Mouse (Mus musculus) neural tube, embryonic 14.5 days (tissue): ENCODE results near the gene Mfsd7a. TPM values are rescaled to one million over a fixed set of nuclear protein-coding genes. Genes with fewer than 3 reads are reported as not detected.
"Not testable (repeated sequence)": the region's sequence is repeated elsewhere in the genome, so short reads cannot be mapped to it uniquely, and the experiment has no call there.

Source experiments
- ATAC-seq: fragments of 200-750 bp; cut with Nextera tagmentation; 2 replicates; pipeline ENCODE4 v1.8.0; 2017; ENCODE audit warnings: low read depth, mild to moderate bottlenecking, moderate TSS enrichment, moderate library complexity
- H3K27ac ChIP-seq: fragments of 300-500 bp; sonication (generic); 2 replicates; pipeline ENCODE4 v1.5.1; 2014; ENCODE audit warnings: low read depth, mild to moderate bottlenecking, control low read depth, low read length, moderate library complexity, mixed read lengths
- H3K27me3 ChIP-seq: fragments of 300-500 bp; sonication (generic); 2 replicates; pipeline ENCODE4 v1.6.1; 2014; ENCODE audit warnings: low read length; ENCODE audit not compliant: control insufficient read depth, insufficient read depth
- H3K36me3 ChIP-seq: fragments of 300-500 bp; sonication (generic); 2 replicates; pipeline ENCODE4 v1.6.1; 2014; ENCODE audit warnings: low read length, mixed read lengths; ENCODE audit not compliant: control insufficient read depth, insufficient read depth
- H3K4me1 ChIP-seq: fragments of 300-500 bp; sonication (generic); 2 replicates; pipeline ENCODE4 v1.6.1; 2014; ENCODE audit warnings: low read length; ENCODE audit not compliant: control insufficient read depth, insufficient read depth
- H3K4me2 ChIP-seq: fragments of 300-500 bp; sonication (generic); 2 replicates; pipeline ENCODE4 v1.6.1; 2014; ENCODE audit warnings: mild to moderate bottlenecking, low read depth, low read length, control low read depth
- H3K4me3 ChIP-seq: fragments of 300-500 bp; sonication (generic); 2 replicates; pipeline ENCODE4 v1.5.1; 2014; ENCODE audit warnings: low read depth, low read length, control low read depth, mixed read lengths
- H3K9ac ChIP-seq: fragments of 300-500 bp; sonication (generic); replicated peaks from 2 replicates; pipeline ENCODE4 v1.6.1; 2014; ENCODE audit warnings: low read depth, mild to moderate bottlenecking, control low read depth, low read length, mixed read lengths
- H3K9me3 ChIP-seq: fragments of 300-500 bp; sonication (generic); 2 replicates; pipeline ENCODE4 v1.6.1; 2016; ENCODE audit warnings: low read length; ENCODE audit not compliant: control insufficient read depth
- WGBS: fragments of 180-500 bp; shearing (Covaris S2); extraction: QIAGEN DNeasy Blood & Tissue Kit; methylation state at CpG from one replicate; pipeline ENCODE4 v1.1.7; 2014; 5-methylcytosine and 5-hydroxymethylcytosine counted together
- polyA plus RNA-seq: library from polyadenylated mRNA; unstranded; fragments of >200 nt; fragmentation: Nextera tagmentation; extraction: Ambion mirVana; gene quantifications from 2 replicates; pipeline ENCODE4 v1.2.1, GENCODE M21; 2014

The Mfsd7a gene
- 0.14 TPM in 1 of 2 replicates, not detected in the other for polyA plus RNA-seq

- ATAC-seq, result peak; percentile 63; the same call in 1 of the 2 replicates
- Histone ChIP-seq H3K4me1 (0 out of 2 replicates have a peak, but pooled peaks cover 3% of the 10 kb centered on the region), H3K9ac (0 out of 2 replicates have a peak within 1 kb of the TSS, but pooled peaks have one; percentile 11), H3K4me3 (0 out of 2 replicates have a peak within 1 kb of the TSS, but pooled peaks have one; percentile 18), H3K9me3 (no peaks in the 10 kb centered on the region), H3K27me3 (peaks cover 3% of the 10 kb centered on the region; the same call in 1 of the 2 replicates), H3K36me3 (no peaks in the 10 kb centered on the region), H3K4me2 (peak within 1 kb of the TSS; percentile 45), H3K27ac (no peak within 1 kb of the TSS)
- WGBS, result 15% methylated on average over 24 of the region's 24 CpGs
These were observed at the start of gene Mfsd7a for GRCm38 (mm10) chr5:108448785-108449668. Gene Mfsd7a, minus strand, starts transcription at chr5:108448891.

- H3K9ac ChIP-seq, H3K9me3 ChIP-seq, H3K4me1 ChIP-seq, H3K27ac ChIP-seq, H3K4me3 ChIP-seq, H3K27me3 ChIP-seq, H3K4me2 ChIP-seq, ATAC-seq: not testable (repeated sequence)
- H3K36me3 ChIP-seq, result peaks cover 43% of the 10 kb centered on the region
- 93% methylated on average over 4 of the region's 5 CpGs for WGBS
These were observed 37.5 kb upstream of the Mfsd7a start for GRCm38 (mm10) chr5:108486148-108486547.

GRCm38 (mm10) chr5:108485239-108485638 is 36.5 kb upstream of the Mfsd7a start:
- H3K9me3 ChIP-seq, result no peaks in the 10 kb centered on the region
- H3K27ac ChIP-seq, result no peak overlapping the region
- peak; percentile 17; the same call in 1 of the 2 replicates for ATAC-seq
- no peak overlapping the region for H3K9ac ChIP-seq
- H3K4me2 ChIP-seq, result no peak overlapping the region
- no peaks in the 10 kb centered on the region for H3K27me3 ChIP-seq
- no peaks in the 10 kb centered on the region for H3K4me1 ChIP-seq
- WGBS, result 95% methylated on average over 2 of the region's 2 CpGs
- peaks cover 38% of the 10 kb centered on the region for H3K36me3 ChIP-seq
- H3K4me3 ChIP-seq, result no peak overlapping the region

- Histone ChIP-seq H3K4me1 (no peaks in the 10 kb centered on the region), H3K36me3 (peaks cover 21% of the 10 kb centered on the region), H3K4me3 (no peak overlapping the region), H3K9me3 (no peaks in the 10 kb centered on the region), H3K9ac (no peak overlapping the region), H3K27me3 (no peaks in the 10 kb centered on the region), H3K27ac (no peak overlapping the region), H3K4me2 (no peak overlapping the region)
- 96% methylated on average over 6 of the region's 6 CpGs for WGBS
- ATAC-seq, result no peak
These were observed 34.3 kb upstream of the Mfsd7a start for GRCm38 (mm10) chr5:108483006-108483405.

GRCm38 (mm10) chr5:108475977-108476376 is 27.3 kb upstream of the Mfsd7a start:
- H3K9ac ChIP-seq, result no peak overlapping the region
- no peak overlapping the region for H3K27ac ChIP-seq
- WGBS, result 92% methylated on average over 3 of the region's 3 CpGs
- no peak overlapping the region for H3K4me3 ChIP-seq
- H3K4me2 ChIP-seq, result no peak overlapping the region
- no peak for ATAC-seq
- H3K9me3 ChIP-seq, result no peaks in the 10 kb centered on the region
- H3K4me1 ChIP-seq, result no peaks in the 10 kb centered on the region
- H3K27me3 ChIP-seq, result no peaks in the 10 kb centered on the region
- peaks cover 62% of the 10 kb centered on the region for H3K36me3 ChIP-seq

GRCm38 (mm10) chr5:108473737-108474136 is 25.0 kb upstream of the Mfsd7a start:
- Histone ChIP-seq H3K27ac (no peak overlapping the region), H3K4me3 (no peak overlapping the region), H3K9me3 (no peaks in the 10 kb centered on the region), H3K4me1 (no peaks in the 10 kb centered on the region), H3K9ac (no peak overlapping the region), H3K27me3 (no peaks in the 10 kb centered on the region), H3K36me3 (peaks cover 62% of the 10 kb centered on the region), H3K4me2 (no peak overlapping the region)
- no peak for ATAC-seq
- 92% methylated on average over 4 of the region's 4 CpGs for WGBS

GRCm38 (mm10) chr5:108469617-108470016 is 20.9 kb upstream of the Mfsd7a start:
- Histone ChIP-seq H3K9me3 (no peaks in the 10 kb centered on the region), H3K27me3 (no peaks in the 10 kb centered on the region), H3K4me3 (no peak overlapping the region), H3K27ac (no peak overlapping the region), H3K4me2 (no peak overlapping the region), H3K4me1 (0 out of 2 replicates have a peak, but pooled peaks cover 6% of the 10 kb centered on the region), H3K9ac (no peak overlapping the region), H3K36me3 (peaks cover 25% of the 10 kb centered on the region)
- no peak for ATAC-seq
- WGBS, result 64% methylated on average over 7 of the region's 7 CpGs

- WGBS, result 100% methylated on average over 1 of the region's 1 CpGs
- Histone ChIP-seq H3K4me1 (peaks cover 31% of the 10 kb centered on the region), H3K27ac (no peak overlapping the region)
These were observed 18.0 kb upstream of the Mfsd7a start for GRCm38 (mm10) chr5:108466647-108467046.

More at GRCm38 (mm10) chr5:108466647-108467046, 18.0 kb upstream of the Mfsd7a start:
- no peak for ATAC-seq
- Histone ChIP-seq H3K9ac (no peak overlapping the region), H3K36me3 (no peaks in the 10 kb centered on the region), H3K4me3 (no peak overlapping the region), H3K27me3 (no peaks in the 10 kb centered on the region), H3K4me2 (no peak overlapping the region), H3K9me3 (no peaks in the 10 kb centered on the region)
